ENCODE assay signal across 23 mouse cellular contexts in genomic region chr13:57255920-57256319, GRCm38 (mm10).
A peak's percentile ranks its signal among the peaks of the same experiment; 100 is the strongest.
DNase-seq lines count a peak whose midpoint lies in the region; ATAC-seq and TF ChIP-seq lines count a peak whose summit lies in the region.
"Had no signal": no experiment of that assay in that cellular context is flagged by ENCODE, and none has a peak within 500 bp of the region (broad histone marks: within the 10 kb centered on the region; RNA-seq: fewer than 3 reads in every experiment).

No protein-coding gene starts in this region.

- peak; percentile 43 to 65 for DNase-seq in layer of hippocampus, adult 18-20 months (ENCODE audit: low spot score in 2 of 2)
- DNase-seq in layer of hippocampus, postnatal 14 days (ENCODE audit: low spot score in 2 of 2): no peak
- DNase-seq in frontal cortex, postnatal 25 days (ENCODE audit: low spot score in 2 of 2): peak; percentile 33 to 56
- DNase-seq in left cerebral cortex, adult 8-10 months (ENCODE audit: low spot score in 2 of 2): peak; percentile 51 to 74
- DNase-seq in right cerebral cortex, postnatal 14 days: peak; percentile 63
- no peak for DNase-seq in midbrain, postnatal 0 days (ENCODE audit: low spot score)
- DNase-seq in kidney, postnatal 14 days: no peak
- DNase-seq: adrenal gland, adult 8-10 months; cerebellum, postnatal 36 days; heart, postnatal 14 days; kidney, adult 2 months; kidney, postnatal 25 days; lung, adult 2 months had no signal

- H3K4me1 ChIP-seq in midbrain, postnatal 0 days (ENCODE audit: insufficient read depth, low read length): no peaks in the 10 kb centered on the region
- H3K4me1 ChIP-seq: heart, embryonic 12.5 days; hindbrain, embryonic 12.5 days; megakaryocyte, embryonic 14.5 days; stomach, embryonic 15.5 days had no signal

- H3K9ac ChIP-seq in midbrain, postnatal 0 days (replicated peaks; ENCODE audit: low read length, poor library complexity, severe bottlenecking): no peak overlapping the region
- H3K9ac ChIP-seq: heart, embryonic 12.5 days; hindbrain, embryonic 12.5 days; midbrain, embryonic 15.5 days; stomach, embryonic 15.5 days had no signal

- H3K4me3 ChIP-seq in midbrain, postnatal 0 days (ENCODE audit: low read depth, low read length): no peak overlapping the region
- H3K4me3 ChIP-seq: heart, embryonic 12.5 days; hindbrain, embryonic 12.5 days; midbrain, embryonic 15.5 days; stomach, embryonic 15.5 days had no signal

- H3K4me2 ChIP-seq in midbrain, postnatal 0 days (ENCODE audit: low read depth, low read length, poor library complexity, severe bottlenecking): no peak overlapping the region
- H3K4me2 ChIP-seq: heart, embryonic 12.5 days; hindbrain, embryonic 12.5 days; liver, embryonic 11.5 days; midbrain, embryonic 15.5 days; stomach, embryonic 15.5 days had no signal

- H3K9me3 ChIP-seq in midbrain, postnatal 0 days (ENCODE audit: low read length): no peaks in the 10 kb centered on the region
- H3K9me3 ChIP-seq: hindbrain, embryonic 12.5 days; midbrain, embryonic 15.5 days; stomach, embryonic 15.5 days had no signal

- WGBS in midbrain, postnatal 0 days: 91% methylated on average over 11 of the region's 11 CpGs

- no peaks in the 10 kb centered on the region for H3K36me3 ChIP-seq in midbrain, postnatal 0 days (ENCODE audit: insufficient read depth, low read length)
- H3K36me3 ChIP-seq: heart, embryonic 12.5 days; hindbrain, embryonic 12.5 days; midbrain, embryonic 15.5 days; stomach, embryonic 15.5 days had no signal

- no peaks in the 10 kb centered on the region for H3K27me3 ChIP-seq in midbrain, postnatal 0 days (ENCODE audit: insufficient read depth, low read length)
- H3K27me3 ChIP-seq: heart, embryonic 12.5 days; hindbrain, embryonic 12.5 days; megakaryocyte, embryonic 14.5 days; midbrain, embryonic 15.5 days; Patski; stomach, embryonic 15.5 days had no signal

- H3K27ac ChIP-seq in midbrain, postnatal 0 days (ENCODE audit: low read depth, low read length): no peak overlapping the region
- H3K27ac ChIP-seq: hindbrain, embryonic 12.5 days; midbrain, embryonic 15.5 days; stomach, embryonic 15.5 days had no signal

- no peak for ATAC-seq in granulocyte monocyte progenitor cell, adult 5-6 weeks (replicated peaks; ENCODE audit: poor library complexity, severe bottlenecking)
- ATAC-seq in midbrain, postnatal 0 days (ENCODE audit: low FRiP score): no peak
- ATAC-seq: CD4-positive, CD25-positive, alpha-beta regulatory T cell, adult 4 months; inflammation-experienced regulatory T-cells, adult 6 months; midbrain, embryonic 15.5 days; Patski had no signal

- TF ChIP-seq CTCF in midbrain, postnatal 0 days (IDR thresholded peaks at IDR 0.05): no peak

Comparison
In these comparisons a context has a peak if more than half of its experiments do, and no peak if none do; other contexts are left out.
1. DNase-seq: peak in layer of hippocampus, adult 18-20 months (2 of 2), frontal cortex, postnatal 25 days (2 of 2), left cerebral cortex, adult 8-10 months (2 of 2) and right cerebral cortex, postnatal 14 days (single experiment); none in layer of hippocampus, postnatal 14 days (0 of 2), midbrain, postnatal 0 days (single experiment) and kidney, postnatal 14 days (single experiment).